Mouse (Mus musculus): ENCODE results near the gene Mtmr14. TPM values are rescaled to one million over a fixed set of nuclear protein-coding genes. Genes with fewer than 3 reads are reported as not detected.

Mtmr14 gene
- total and polyA plus RNA-seq, 3 experiments: 63.9 to 88.0 (median 81.0) TPM

- peaks cover 88 to 96% of the 10 kb centered on the region in 2 experiments for H3K36me3 ChIP-seq (replicated peaks in 1 of 2; ENCODE audit: control insufficient read depth in 1 of 2, insufficient read depth in 1 of 2, low read length in 1 of 2)
- peaks cover 10 to 35% of the 10 kb centered on the region in 2 experiments; a peak in 3 of 4 replicates for H3K4me1 ChIP-seq (ENCODE audit: control insufficient read depth in 1 of 2, insufficient read depth in 2 of 2)
- DNase-seq (ENCODE audit: extremely low read depth): no peak
- in situ Hi-C loops (cut with MboI; ENCODE audit: low pct_ligation_motif_present, low pct_unique_long_range_greater_than_20kb, low sequenced_read_pairs): loop anchor here (5.0 kb wide), 1 partner anchor 33 kb away; no protein-coding TSS in a partner anchor
- H3K4me2 ChIP-seq (ENCODE audit: insufficient read depth, low read depth, poor library complexity, severe bottlenecking): no peak overlapping the region
- dilution Hi-C loops (cut with MboI; ENCODE audit: extremely low pct_ligation_motif_present, extremely low pct_unique_long_range_greater_than_20kb, low sequenced_read_pairs): no loop called here
- no peaks in the 10 kb centered on the region for H3K27me3 ChIP-seq (replicated peaks)
- no peaks in the 10 kb centered on the region for H3K9me3 ChIP-seq (replicated peaks; ENCODE audit: low read length)
- H3K79me2 ChIP-seq (replicated peaks; ENCODE audit: control insufficient read depth, extremely low read depth, insufficient read depth, poor library complexity, severe bottlenecking): no peaks in the 10 kb centered on the region
- no peak overlapping the region for H3K9ac ChIP-seq (ENCODE audit: insufficient read depth, low read depth)
- TF ChIP-seq JUN (IDR thresholded peaks at IDR 0.05; ENCODE audit: insufficient read depth, low read depth, low read length): no peak
- TF ChIP-seq IRF4 (IDR thresholded peaks at IDR 0.05; ENCODE audit: low read depth, low read length): no peak
- no peak overlapping the region for H3K27ac ChIP-seq (ENCODE audit: insufficient read depth, low read depth)
- H3K4me3 ChIP-seq (replicated peaks in 1 of 3; ENCODE audit: low read depth in 2 of 3, low read length in 2 of 3, poor library complexity in 1 of 3): no peak overlapping the region
Observed at GRCm38 (mm10) chr6:113264429-113264828, 26.8 kb downstream of the Mtmr14 start.

DNA sequence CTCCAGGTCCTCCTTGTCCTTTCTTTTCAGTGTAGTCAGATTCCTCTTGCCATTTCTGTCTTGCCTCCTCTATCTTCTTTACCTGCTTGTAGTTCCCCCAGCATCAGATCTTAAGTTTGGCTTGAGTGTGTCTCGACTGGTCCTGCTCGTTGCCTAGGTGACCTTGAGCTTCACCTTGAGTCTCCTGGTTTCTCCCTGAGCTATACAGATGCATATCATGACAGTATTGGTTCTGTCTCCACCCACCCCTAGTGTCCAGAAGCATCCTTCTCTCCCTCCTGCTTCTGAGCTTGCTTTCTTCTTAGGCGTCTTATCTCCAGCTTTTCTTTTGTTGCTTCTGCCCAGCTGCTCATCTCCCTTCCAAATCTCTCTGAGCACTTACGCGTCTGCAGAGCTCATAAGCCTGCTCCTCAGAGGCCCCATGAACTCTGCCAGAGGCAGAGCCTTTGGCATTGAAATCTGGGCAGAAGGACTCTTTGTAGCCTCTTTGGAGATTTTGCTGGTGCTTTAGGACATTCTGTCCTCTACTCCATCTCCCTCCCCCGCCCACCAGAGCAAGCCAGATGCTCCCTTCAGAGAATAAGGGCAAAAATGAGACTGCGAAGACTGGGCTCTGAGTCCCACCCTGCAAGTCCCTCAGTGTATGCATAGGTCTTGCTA, 29.5 kb downstream of the Mtmr14 start:
- no peak for DNase-seq (ENCODE audit: extremely low read depth)
- Histone ChIP-seq H3K4me3 (replicated peaks in 1 of 3; ENCODE audit: low read depth in 2 of 3, low read length in 2 of 3, poor library complexity in 1 of 3) (no peak overlapping the region), H3K4me1 (ENCODE audit: control insufficient read depth in 1 of 2, insufficient read depth in 2 of 2) (peaks cover 0 to 11% of the 10 kb centered on the region in 2 experiments; a peak in 2 of 4 replicates), H3K27ac (ENCODE audit: insufficient read depth, low read depth) (no peak overlapping the region), H3K9me3 (replicated peaks; ENCODE audit: low read length) (no peaks in the 10 kb centered on the region), H3K9ac (ENCODE audit: insufficient read depth, low read depth) (no peak overlapping the region), H3K27me3 (replicated peaks) (no peaks in the 10 kb centered on the region), H3K4me2 (ENCODE audit: insufficient read depth, low read depth, poor library complexity, severe bottlenecking) (no peak overlapping the region), H3K79me2 (replicated peaks; ENCODE audit: control insufficient read depth, extremely low read depth, insufficient read depth, poor library complexity, severe bottlenecking) (no peaks in the 10 kb centered on the region), H3K36me3 (replicated peaks in 1 of 2; ENCODE audit: control insufficient read depth in 1 of 2, insufficient read depth in 1 of 2, low read length in 1 of 2) (peaks cover 92 to 99% of the 10 kb centered on the region in 2 experiments)
- in situ Hi-C loops (cut with MboI; ENCODE audit: low pct_ligation_motif_present, low pct_unique_long_range_greater_than_20kb, low sequenced_read_pairs): no loop called here
- dilution Hi-C loops (cut with MboI; ENCODE audit: extremely low pct_ligation_motif_present, extremely low pct_unique_long_range_greater_than_20kb, low sequenced_read_pairs): no loop called here
- TF ChIP-seq KAT2A (IDR thresholded peaks at IDR 0.05; ENCODE audit: insufficient replicate concordance, low read length): no peak
- TF ChIP-seq ZC3H11A (IDR thresholded peaks at IDR 0.05; ENCODE audit: low read depth, low read length): no peak
- TF ChIP-seq USF2 (conservative IDR thresholded peaks at IDR 0.05; ENCODE audit: low read depth, low read length): no peak
- TF ChIP-seq MAX (IDR thresholded peaks at IDR 0.05; ENCODE audit: low read length): no peak
- no peak for TF ChIP-seq ZKSCAN1 (IDR thresholded peaks at IDR 0.05; ENCODE audit: borderline replicate concordance, low read depth, low read length)

DNA sequence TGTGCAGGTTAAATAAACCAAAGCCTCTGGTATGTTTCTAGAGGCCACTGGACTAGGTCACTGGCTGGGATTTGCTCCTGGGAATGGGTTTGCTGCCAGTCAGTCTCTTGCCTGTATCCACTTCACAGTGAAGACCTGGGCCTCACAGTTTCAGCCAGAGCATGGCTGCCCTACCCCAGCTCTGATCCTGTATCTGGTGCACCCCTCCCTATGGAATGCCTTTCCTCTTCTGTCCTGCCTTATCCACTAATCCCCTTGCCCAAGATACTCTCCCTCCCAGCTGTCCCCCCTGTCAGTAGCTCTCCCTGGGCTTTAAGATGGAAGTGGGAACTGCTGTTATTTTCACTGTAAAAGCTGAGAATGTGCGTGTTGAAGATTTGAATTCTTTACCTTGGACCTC, 30.3 kb downstream of the Mtmr14 start:
- Histone ChIP-seq H3K27me3 (replicated peaks) (no peaks in the 10 kb centered on the region), H3K4me2 (ENCODE audit: insufficient read depth, low read depth, poor library complexity, severe bottlenecking) (no peak overlapping the region), H3K27ac (ENCODE audit: insufficient read depth, low read depth) (no peak overlapping the region), H3K36me3 (replicated peaks in 1 of 2; ENCODE audit: control insufficient read depth in 1 of 2, insufficient read depth in 1 of 2, low read length in 1 of 2) (peaks cover 92 to 99% of the 10 kb centered on the region in 2 experiments), H3K4me3 (replicated peaks in 1 of 3; ENCODE audit: low read depth in 2 of 3, low read length in 2 of 3, poor library complexity in 1 of 3) (no peak overlapping the region), H3K9me3 (replicated peaks; ENCODE audit: low read length) (no peaks in the 10 kb centered on the region), H3K79me2 (replicated peaks; ENCODE audit: control insufficient read depth, extremely low read depth, insufficient read depth, poor library complexity, severe bottlenecking) (no peaks in the 10 kb centered on the region), H3K9ac (ENCODE audit: insufficient read depth, low read depth) (no peak overlapping the region), H3K4me1 (ENCODE audit: control insufficient read depth in 1 of 2, insufficient read depth in 2 of 2) (peaks cover 0 to 3% of the 10 kb centered on the region in 2 experiments; a peak in 2 of 4 replicates)
- no peak for DNase-seq (ENCODE audit: extremely low read depth)
- dilution Hi-C loops (cut with MboI; ENCODE audit: extremely low pct_ligation_motif_present, extremely low pct_unique_long_range_greater_than_20kb, low sequenced_read_pairs) (no loop called here), in situ Hi-C loops (cut with MboI; ENCODE audit: low pct_ligation_motif_present, low pct_unique_long_range_greater_than_20kb, low sequenced_read_pairs) (no loop called here)
- TF ChIP-seq MEF2A (IDR thresholded peaks at IDR 0.05; ENCODE audit: borderline replicate concordance, low read depth, low read length) (no peak), EP300 (IDR thresholded peaks at IDR 0.05; ENCODE audit: low read length) (no peak), IRF4 (IDR thresholded peaks at IDR 0.05; ENCODE audit: low read depth, low read length) (no peak), ETS1 (conservative IDR thresholded peaks at IDR 0.05; ENCODE audit: low read depth, low read length) (no peak), USF2 (conservative IDR thresholded peaks at IDR 0.05; ENCODE audit: low read depth, low read length) (no peak), JUND (conservative IDR thresholded peaks at IDR 0.05; ENCODE audit: low read depth, low read length) (no peak), TCF12 (IDR thresholded peaks at IDR 0.05; ENCODE audit: low read depth, low read length) (no peak), GABPA (IDR thresholded peaks at IDR 0.05; ENCODE audit: insufficient replicate concordance, low read depth, low read length) (no peak), ZC3H11A (IDR thresholded peaks at IDR 0.05; ENCODE audit: low read depth, low read length) (no peak), CHD2 (IDR thresholded peaks at IDR 0.05; ENCODE audit: low read length) (no peak), MAFK (IDR thresholded peaks at IDR 0.05; ENCODE audit: insufficient replicate concordance, low read length) (no peak), NRF1 (IDR thresholded peaks at IDR 0.05; ENCODE audit: low read depth, low read length) (no peak), BHLHE40 (IDR thresholded peaks at IDR 0.05; ENCODE audit: low read depth, low read length) (no peak), ZMIZ1 (IDR thresholded peaks at IDR 0.05; ENCODE audit: low read depth, low read length) (no peak), MAZ (IDR thresholded peaks at IDR 0.05; ENCODE audit: low read depth, low read length) (no peak)
